ENCODE assay signal across 15 mouse cellular contexts in the genomic region with DNA sequence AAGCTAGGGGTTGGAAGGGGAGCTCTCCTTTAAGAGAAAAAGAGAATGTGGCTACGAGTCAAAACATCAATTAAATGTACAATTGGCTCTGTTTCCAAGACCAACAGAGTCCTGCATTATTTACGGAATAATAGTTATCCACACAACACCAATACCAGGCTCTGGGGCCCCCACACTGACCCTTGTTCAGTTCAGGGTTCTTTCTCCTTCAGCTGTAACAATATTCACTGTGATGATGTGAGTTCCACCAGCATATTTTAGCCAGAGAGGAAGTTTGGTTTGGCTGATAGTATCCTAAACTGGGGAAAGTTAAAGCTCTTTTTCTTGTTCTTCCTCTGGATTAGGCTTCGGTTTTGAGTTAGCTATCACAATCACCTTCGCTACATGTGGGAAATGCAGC.
DNase-seq lines count a peak whose midpoint lies in the region; ATAC-seq and TF ChIP-seq lines count a peak whose summit lies in the region.
"Had no signal": no experiment of that assay in that cellular context is flagged by ENCODE, and none has a peak within 500 bp of the region (broad histone marks: within the 10 kb centered on the region; RNA-seq: fewer than 3 reads in every experiment).

No protein-coding gene starts in this region.

- H3K36me3 ChIP-seq in forebrain, embryonic 14.5 days (ENCODE audit: control insufficient read depth, insufficient read depth, low read length) = no peaks in the 10 kb centered on the region
- H3K36me3 ChIP-seq in forebrain, postnatal 0 days (ENCODE audit: insufficient read depth) = no peaks in the 10 kb centered on the region
- H3K36me3 ChIP-seq in heart, embryonic 12.5 days = no peaks in the 10 kb centered on the region
- H3K36me3 ChIP-seq in intestine, postnatal 0 days (ENCODE audit: control insufficient read depth, insufficient read depth) = no peaks in the 10 kb centered on the region
- H3K36me3 ChIP-seq: hindbrain, embryonic 15.5 days; liver, embryonic 13.5 days; midbrain, embryonic 13.5 days had no signal

- H3K9me3 ChIP-seq in forebrain, embryonic 14.5 days (replicated peaks; ENCODE audit: control insufficient read depth, low read length) = no peaks in the 10 kb centered on the region
- H3K9me3 ChIP-seq in forebrain, postnatal 0 days (ENCODE audit: low read length) = no peaks in the 10 kb centered on the region
- H3K9me3 ChIP-seq in heart, embryonic 12.5 days (replicated peaks) = no peaks in the 10 kb centered on the region
- no peaks in the 10 kb centered on the region for H3K9me3 ChIP-seq in intestine, postnatal 0 days (ENCODE audit: control insufficient read depth)
- H3K9me3 ChIP-seq: hindbrain, embryonic 15.5 days; liver, embryonic 13.5 days; midbrain, embryonic 13.5 days had no signal

- no peak overlapping the region for H3K4me2 ChIP-seq in forebrain, embryonic 14.5 days (ENCODE audit: low read length)
- no peak overlapping the region for H3K4me2 ChIP-seq in forebrain, postnatal 0 days (ENCODE audit: low read depth)
- H3K4me2 ChIP-seq in heart, embryonic 12.5 days = peak overlapping the region; percentile 3; the same call in 1 of the 2 replicates
- no peak overlapping the region for H3K4me2 ChIP-seq in intestine, postnatal 0 days (replicated peaks; ENCODE audit: low read depth)
- H3K4me2 ChIP-seq: liver, embryonic 13.5 days; midbrain, embryonic 13.5 days had no signal

- no peak overlapping the region for H3K9ac ChIP-seq in forebrain, embryonic 14.5 days (ENCODE audit: low read length)
- no peak overlapping the region for H3K9ac ChIP-seq in forebrain, postnatal 0 days
- no peak overlapping the region for H3K9ac ChIP-seq in heart, embryonic 12.5 days
- H3K9ac ChIP-seq in intestine, postnatal 0 days (ENCODE audit: low read depth, low read length) = no peak overlapping the region
- H3K9ac ChIP-seq: hindbrain, embryonic 15.5 days; liver, embryonic 13.5 days; midbrain, embryonic 13.5 days had no signal

- H3K27ac ChIP-seq in forebrain, embryonic 14.5 days (ENCODE audit: low read depth, low read length) = no peak overlapping the region
- H3K27ac ChIP-seq in forebrain, postnatal 0 days (ENCODE audit: low read depth, low read length) = no peak overlapping the region
- peak overlapping the region; percentile 53 for H3K27ac ChIP-seq in heart, embryonic 12.5 days (ENCODE audit: poor library complexity, severe bottlenecking)
- H3K27ac ChIP-seq in layer of hippocampus, adult 2 months = peak overlapping the region; percentile 76
- H3K27ac ChIP-seq in intestine, postnatal 0 days (ENCODE audit: low read depth, low read length) = no peak overlapping the region
- H3K27ac ChIP-seq: hindbrain, embryonic 15.5 days; liver, embryonic 13.5 days; midbrain, embryonic 13.5 days had no signal

- no peak overlapping the region for H3K4me3 ChIP-seq in forebrain, embryonic 14.5 days (ENCODE audit: low read depth, low read length)
- H3K4me3 ChIP-seq in forebrain, postnatal 0 days (ENCODE audit: low read depth, low read length) = no peak overlapping the region
- no peak overlapping the region for H3K4me3 ChIP-seq in heart, embryonic 12.5 days
- no peak overlapping the region for H3K4me3 ChIP-seq in layer of hippocampus, adult 2 months
- H3K4me3 ChIP-seq in intestine, postnatal 0 days (ENCODE audit: low read depth, low read length) = no peak overlapping the region
- H3K4me3 ChIP-seq: hindbrain, embryonic 15.5 days; liver, embryonic 13.5 days; midbrain, embryonic 13.5 days had no signal

- no peak for TF ChIP-seq CTCF in forebrain, postnatal 0 days (IDR thresholded peaks at IDR 0.05; ENCODE audit: low read depth)
- no peak for TF ChIP-seq CTCF in layer of hippocampus, adult 2 months (conservative IDR thresholded peaks at IDR 0.05)
- no peak for TF ChIP-seq CTCF in intestine, postnatal 0 days (IDR thresholded peaks at IDR 0.05; ENCODE audit: low read depth)

- H3K4me1 ChIP-seq in forebrain, embryonic 14.5 days (ENCODE audit: control insufficient read depth, insufficient read depth, low read length) = peaks cover 13% of the 10 kb centered on the region
- H3K4me1 ChIP-seq in forebrain, postnatal 0 days (ENCODE audit: insufficient read depth) = peaks cover 3% of the 10 kb centered on the region; the same call in 1 of the 2 replicates
- H3K4me1 ChIP-seq in heart, embryonic 12.5 days (replicated peaks) = peaks cover 36% of the 10 kb centered on the region
- no peaks in the 10 kb centered on the region for H3K4me1 ChIP-seq in intestine, postnatal 0 days (replicated peaks; ENCODE audit: control insufficient read depth, insufficient read depth, low read length)
- H3K4me1 ChIP-seq: liver, embryonic 13.5 days had no signal

- 48% methylated on average over 4 of the region's 4 CpGs for WGBS in forebrain, embryonic 14.5 days
- 45% methylated on average over 4 of the region's 4 CpGs for WGBS in forebrain, postnatal 0 days
- WGBS in heart, embryonic 12.5 days = 56% methylated on average over 4 of the region's 4 CpGs
- WGBS in intestine, postnatal 0 days = 75% methylated on average over 4 of the region's 4 CpGs

- DNase-seq in forebrain, embryonic 14.5 days (ENCODE audit: low spot score) = peak; percentile 39
- DNase-seq in forebrain, postnatal 0 days = no peak
- DNase-seq in heart, postnatal 36 days = no peak
- DNase-seq in layer of hippocampus, adult 2 months (ENCODE audit: low spot score in 2 of 2) = no peak
- no peak for DNase-seq in layer of hippocampus, postnatal 25 days (ENCODE audit: extremely low spot score in 1 of 2, low spot score in 1 of 2)
- DNase-seq: cerebellum, adult 11-12 months; cerebellum, postnatal 36 days; liver, embryonic 13.5 days; right cerebral cortex, postnatal 4 days; thymus, postnatal 25 days had no signal

- ATAC-seq in forebrain, embryonic 14.5 days = no peak
- no peak for ATAC-seq in forebrain, postnatal 0 days
- no peak for ATAC-seq in heart, embryonic 12.5 days (ENCODE audit: insufficient number of reproducible peaks, low FRiP score)
- no peak for ATAC-seq in intestine, postnatal 0 days
- no peak for ATAC-seq in cerebellum, adult (ENCODE audit: insufficient number of reproducible peaks, low FRiP score, low TSS enrichment)

- intact Hi-C loops in heart, postnatal 36 days (cut with DNase I) = no loop called here

- no peaks in the 10 kb centered on the region for H3K27me3 ChIP-seq in forebrain, embryonic 14.5 days (replicated peaks; ENCODE audit: control insufficient read depth, insufficient read depth, low read length)
- peaks cover 11% of the 10 kb centered on the region for H3K27me3 ChIP-seq in forebrain, postnatal 0 days (ENCODE audit: insufficient read depth, low read length)
- H3K27me3 ChIP-seq in heart, embryonic 12.5 days (replicated peaks) = no peaks in the 10 kb centered on the region
- no peaks in the 10 kb centered on the region for H3K27me3 ChIP-seq in intestine, postnatal 0 days (replicated peaks; ENCODE audit: control insufficient read depth, insufficient read depth, low read length)
- H3K27me3 ChIP-seq: hindbrain, embryonic 15.5 days; midbrain, embryonic 13.5 days had no signal

Comparison
In these comparisons a context has a peak if more than half of its experiments do, and no peak if none do; other contexts are left out.
1. H3K27ac ChIP-seq: peak in heart, embryonic 12.5 days (single experiment) and layer of hippocampus, adult 2 months (single experiment); none in forebrain, embryonic 14.5 days (single experiment), forebrain, postnatal 0 days (single experiment) and intestine, postnatal 0 days (single experiment).